Mouse (Mus musculus) ES-E14 (cell line): ENCODE data around the gene Rrm2. TPM values are rescaled to one million over a fixed set of nuclear protein-coding genes. Genes with fewer than 3 reads are reported as not detected.

ENCODE experiments used
- DNase-seq: peaks from one replicate; pipeline ENCODE4 v3.0.0-alpha.2; 2013; ENCODE audit warnings: low read depth, low spot score
- H3K27ac ChIP-seq: 2 replicates; pipeline ENCODE4 v1.5.1; 2012; ENCODE audit warnings: low read depth, mild to moderate bottlenecking, low read length, moderate library complexity, mixed read lengths; ENCODE audit not compliant: poor library complexity, insufficient read depth, severe bottlenecking
- H3K36me3 ChIP-seq: 2 replicates; pipeline ENCODE4 v1.6.1; 2012; ENCODE audit warnings: mild to moderate bottlenecking, low read length, moderate library complexity, mixed read lengths; ENCODE audit not compliant: control insufficient read depth, poor library complexity, insufficient read depth, severe bottlenecking
- H3K4me1 ChIP-seq, 2 experiments: fragments of 150-350 bp in 1 of 2; sonication (generic) in 1 of 2; 2 replicates each; pipeline ENCODE4 v1.6.1; 2012; ENCODE audit warnings: low read length in 2 of 2, mild to moderate bottlenecking in 1 of 2, mixed read lengths in 1 of 2; ENCODE audit not compliant: control insufficient read depth in 2 of 2, insufficient read depth in 2 of 2, poor library complexity in 1 of 2
- H3K4me3 ChIP-seq, 2 experiments: fragments of 150-350 bp in 1 of 2; sonication (generic) in 1 of 2; 2 replicates each; pipeline ENCODE4 v1.5.1; 2012; ENCODE audit warnings: low read length in 2 of 2, low read depth in 1 of 2, mild to moderate bottlenecking in 1 of 2, mixed read lengths in 1 of 2; ENCODE audit not compliant: insufficient read depth in 1 of 2, poor library complexity in 1 of 2, severe bottlenecking in 1 of 2
- H3K9ac ChIP-seq: 2 replicates; pipeline ENCODE4 v1.6.1; 2012; ENCODE audit warnings: low read depth, mild to moderate bottlenecking, low read length, mixed read lengths; ENCODE audit not compliant: poor library complexity, insufficient read depth, severe bottlenecking
- H3K9me3 ChIP-seq: fragments of 150-350 bp; sonication (generic); 2 replicates; pipeline ENCODE4 v1.6.1; 2012; ENCODE audit warnings: low read depth, mild to moderate bottlenecking, low read length; ENCODE audit not compliant: control insufficient read depth, insufficient read depth
- CHD2 ChIP-seq: IDR thresholded peaks from 2 replicates; pipeline ENCODE4 v1.6.1; 2014; ENCODE audit warnings: mild to moderate bottlenecking, low read depth, low read length, inconsistent platforms
- HCFC1 ChIP-seq: IDR thresholded peaks from 2 replicates; pipeline ENCODE4 v1.6.1; 2012; ENCODE audit warnings: low read length, inconsistent platforms, borderline replicate concordance; ENCODE audit not compliant: insufficient read depth
- MAFK ChIP-seq: IDR thresholded peaks from 2 replicates; pipeline ENCODE4 v1.6.1; 2014; ENCODE audit warnings: mild to moderate bottlenecking, low read depth, low read length, inconsistent platforms; ENCODE audit not compliant: insufficient read depth
- ZC3H11A ChIP-seq: IDR thresholded peaks from 2 replicates; pipeline ENCODE4 v1.6.1; 2012; ENCODE audit warnings: low read depth, mild to moderate bottlenecking, inconsistent platforms, low read length, borderline replicate concordance
- ZNF384 ChIP-seq: IDR thresholded peaks from 2 replicates; pipeline ENCODE4 v1.6.1; 2012; ENCODE audit warnings: low read depth, low read length, inconsistent platforms
- in situ Hi-C, 2 experiments: fragments of 600-800 bp; cut with MboI; formaldehyde crosslinking; loops; one replicate each; pipeline ENCODE4 v1.15.1; 2025; ENCODE audit warnings: low sequenced_read_pairs in 2 of 2, inconsistent platforms in 1 of 2; ENCODE audit not compliant: unreplicated experiment in 2 of 2
- total RNA-seq: library from RNA; depleted of rRNA; stranded (reverse); fragments of 300-350 nt; gene quantifications from 2 replicates; pipeline ENCODE4 v1.2.3, GENCODE M21; 2012; rRNA removed

Gene Rrm2
- total RNA-seq: 98.6 and 112 TPM in 2 replicates

GRCm38 (mm10) chr12:24707954-24708823, at the start of gene Rrm2:
TSS of gene Rrm2 (plus strand) at chr12:24708241.
- DNase-seq: peak; percentile 88
- Histone ChIP-seq H3K9me3 (no peaks in the 10 kb centered on the region), H3K4me3 (peak within 1 kb of the TSS; percentile 96 to 99), H3K9ac (peak within 1 kb of the TSS; percentile 98), H3K27ac (peak within 1 kb of the TSS; percentile 88), H3K4me1 (peaks cover 5 to 10% of the 10 kb centered on the region in 2 experiments), H3K36me3 (peaks cover 34% of the 10 kb centered on the region)
- in situ Hi-C loops: loop anchor here in 1 of 2 experiments (10.0 kb wide), 1 partner anchor 233 kb away; no protein-coding TSS in a partner anchor
- TF ChIP-seq ZC3H11A: no peak
- no peak for TF ChIP-seq HCFC1
- no peak for TF ChIP-seq CHD2
- TF ChIP-seq MAFK: no peak
- TF ChIP-seq ZNF384: no peak

GRCm38 (mm10) chr12:24658998-24659397, 49.0 kb upstream of the Rrm2 start:
- Histone ChIP-seq H3K4me1 (no peaks in the 10 kb centered on the region), H3K36me3 (peaks cover 34% of the 10 kb centered on the region), H3K9me3 (no peaks in the 10 kb centered on the region), H3K9ac (no peak overlapping the region), H3K27ac (no peak overlapping the region), H3K4me3 (no peak overlapping the region)
- in situ Hi-C loops: no loop called here
- no peak for DNase-seq
- TF ChIP-seq CHD2: no peak
- TF ChIP-seq ZC3H11A: no peak
- no peak for TF ChIP-seq ZNF384
- TF ChIP-seq MAFK: no peak
- no peak for TF ChIP-seq HCFC1

- no peak for DNase-seq
- Histone ChIP-seq H3K27ac (no peak overlapping the region), H3K4me1 (no peaks in the 10 kb centered on the region), H3K4me3 (no peak overlapping the region), H3K36me3 (peaks cover 28% of the 10 kb centered on the region), H3K9ac (no peak overlapping the region), H3K9me3 (no peaks in the 10 kb centered on the region)
- TF ChIP-seq CHD2 (no peak), ZNF384 (no peak), ZC3H11A (no peak), MAFK (peak; percentile 85)
- in situ Hi-C loops: no loop called here
These were observed 48.1 kb upstream of the Rrm2 start for GRCm38 (mm10) chr12:24659923-24660322.

GRCm38 (mm10) chr12:24661100-24661499, 46.9 kb upstream of the Rrm2 start:
- no peaks in the 10 kb centered on the region for H3K9me3 ChIP-seq
- H3K36me3 ChIP-seq: peaks cover 18% of the 10 kb centered on the region
- in situ Hi-C loops: no loop called here
- no peak for TF ChIP-seq CHD2
- H3K4me1 ChIP-seq: no peaks in the 10 kb centered on the region
- DNase-seq: no peak
- no peak overlapping the region for H3K4me3 ChIP-seq
- no peak overlapping the region for H3K27ac ChIP-seq
- H3K9ac ChIP-seq: no peak overlapping the region

GRCm38 (mm10) chr12:24662131-24662530, 45.9 kb upstream of the Rrm2 start:
- H3K9me3 ChIP-seq: no peaks in the 10 kb centered on the region
- H3K4me1 ChIP-seq: no peaks in the 10 kb centered on the region
- TF ChIP-seq ZC3H11A: no peak
- no peak for TF ChIP-seq HCFC1
- in situ Hi-C loops: no loop called here
- no peak overlapping the region for H3K9ac ChIP-seq
- H3K36me3 ChIP-seq: peaks cover 11% of the 10 kb centered on the region; the same call in 1 of the 2 replicates
- H3K4me3 ChIP-seq: no peak overlapping the region
- no peak for DNase-seq
- H3K27ac ChIP-seq: no peak overlapping the region
